Mouse (Mus musculus) thymus, postnatal 10 days (tissue): ENCODE data around the gene Nop2.
A peak's percentile ranks its signal among the peaks of the same experiment; 100 is the strongest.

Experiments
- DNase-seq, 2 experiments: peaks; one replicate each; pipeline ENCODE4 v3.0.0; 2021; ENCODE audit warnings: low spot score in 2 of 2

Gene Nop2

DNA sequence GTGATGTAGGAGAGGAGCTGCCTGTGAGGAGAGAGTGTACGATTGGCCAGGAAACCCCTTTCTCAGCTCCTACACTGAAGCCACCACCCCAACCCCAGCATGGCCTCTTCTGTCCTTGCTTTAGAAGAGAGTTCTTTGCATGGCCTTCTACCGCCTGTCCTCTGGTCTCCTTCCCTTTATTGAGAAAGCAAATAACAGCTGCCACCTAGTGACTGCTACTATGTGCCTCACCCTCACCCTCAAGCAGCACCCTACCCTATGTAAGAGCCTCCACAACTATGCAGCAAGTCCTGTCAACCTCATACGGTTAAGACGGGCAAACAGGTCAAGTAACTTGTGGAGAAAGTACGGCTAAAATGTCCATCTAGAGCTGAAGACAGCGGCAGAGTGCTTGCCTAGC, 38.5 kb downstream of the Nop2 start:
- DNase-seq = no peak

DNA sequence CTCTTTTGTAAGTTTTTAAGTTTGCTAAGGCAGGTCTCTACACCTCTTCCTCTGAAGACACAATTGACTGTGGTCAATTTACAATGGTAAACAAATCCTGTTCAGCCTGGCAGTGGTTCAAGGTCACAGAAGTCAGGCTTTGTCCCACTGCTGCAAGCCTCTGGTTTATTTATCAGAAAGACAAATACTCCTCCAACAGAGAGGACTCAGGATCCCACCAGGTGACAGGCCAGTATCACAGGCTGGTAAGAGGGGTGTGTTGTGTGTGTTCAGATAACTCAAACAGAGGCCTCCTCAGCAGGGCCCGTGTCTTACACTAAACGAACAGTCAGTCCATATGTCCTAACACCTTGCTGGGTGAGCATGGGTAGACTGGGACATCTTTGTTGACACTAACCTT, 40.8 kb downstream of the Nop2 start:
- no peak for DNase-seq

DNA sequence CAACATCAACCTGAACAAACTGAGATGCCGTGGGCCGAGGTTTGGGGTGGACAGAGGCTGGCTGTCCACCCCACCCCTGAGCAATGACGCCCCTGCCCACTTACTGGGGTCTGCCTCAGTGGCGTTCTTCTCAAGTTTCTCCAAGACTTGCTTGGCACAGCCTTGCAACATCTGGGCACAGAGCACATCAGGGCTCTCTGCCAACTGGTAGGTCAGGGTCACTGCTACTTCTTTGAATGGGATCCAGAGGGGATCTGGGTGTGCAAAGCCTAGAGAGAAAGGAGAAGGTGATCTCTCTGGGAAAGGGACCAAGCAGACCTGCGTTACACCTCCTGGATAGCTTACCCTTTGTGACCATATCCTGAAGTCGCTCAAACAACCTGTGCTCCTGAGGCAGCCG, 41.5 kb downstream of the Nop2 start:
- no peak for DNase-seq

DNA sequence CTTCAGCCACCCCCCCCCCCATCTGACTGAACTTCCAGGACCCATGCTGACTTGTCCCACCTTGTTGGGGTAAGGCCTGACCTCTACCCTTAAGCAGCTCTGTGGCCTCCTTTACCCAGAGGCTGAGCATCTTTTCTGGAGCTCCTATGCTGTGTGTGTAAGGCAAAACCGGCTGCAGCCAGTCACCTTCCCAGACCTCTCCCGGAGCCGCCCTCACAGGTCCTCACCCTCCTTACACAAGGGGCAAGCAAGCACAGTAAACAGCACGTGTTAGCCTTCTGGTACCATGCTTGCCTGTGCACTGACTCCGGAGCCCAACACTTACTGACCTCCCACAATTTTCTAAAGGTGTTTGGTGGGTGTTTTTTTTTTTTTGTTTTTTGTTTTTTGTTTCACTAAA, 43.8 kb downstream of the Nop2 start:
- no peak for DNase-seq

DNA sequence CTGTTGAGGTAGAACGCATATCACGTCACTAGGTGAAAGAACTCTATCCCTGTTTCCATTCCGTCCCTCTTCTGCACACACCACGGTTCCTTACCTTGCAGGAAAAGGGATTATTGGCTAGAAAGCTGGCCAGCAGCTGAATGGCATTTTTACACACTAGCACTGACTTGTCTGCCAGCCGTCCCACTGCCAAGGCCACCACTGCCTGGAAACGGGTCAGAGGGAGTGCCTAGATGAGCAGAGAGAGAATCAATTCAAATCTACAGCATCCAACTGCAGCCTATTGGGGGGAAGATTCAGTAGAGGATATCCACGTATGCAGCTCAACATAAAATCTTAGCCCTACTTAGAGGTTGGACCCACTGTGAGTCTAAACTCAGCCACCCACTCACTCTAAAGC, 47.9 kb downstream of the Nop2 start:
- DNase-seq = no peak

DNA sequence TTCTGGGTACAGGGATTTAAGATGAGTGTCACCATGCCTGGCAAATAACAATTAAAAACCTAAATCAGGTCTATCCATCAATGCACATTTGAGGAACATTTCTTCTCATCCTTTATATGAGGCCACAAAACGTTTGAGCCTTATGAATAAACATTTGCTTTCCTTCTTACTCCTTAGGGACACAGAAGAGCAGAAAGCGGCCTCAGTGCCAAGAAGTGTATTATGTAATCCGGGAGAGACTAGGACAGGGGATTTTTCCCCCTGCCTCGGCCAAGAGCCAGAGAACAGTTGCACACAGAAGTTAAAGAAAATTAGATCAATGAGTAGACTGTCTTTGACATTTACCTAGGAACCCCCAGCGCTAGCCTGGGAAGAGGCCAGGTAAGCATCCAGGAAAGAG, 50.4 kb downstream of the Nop2 start:
- no peak for DNase-seq

DNA sequence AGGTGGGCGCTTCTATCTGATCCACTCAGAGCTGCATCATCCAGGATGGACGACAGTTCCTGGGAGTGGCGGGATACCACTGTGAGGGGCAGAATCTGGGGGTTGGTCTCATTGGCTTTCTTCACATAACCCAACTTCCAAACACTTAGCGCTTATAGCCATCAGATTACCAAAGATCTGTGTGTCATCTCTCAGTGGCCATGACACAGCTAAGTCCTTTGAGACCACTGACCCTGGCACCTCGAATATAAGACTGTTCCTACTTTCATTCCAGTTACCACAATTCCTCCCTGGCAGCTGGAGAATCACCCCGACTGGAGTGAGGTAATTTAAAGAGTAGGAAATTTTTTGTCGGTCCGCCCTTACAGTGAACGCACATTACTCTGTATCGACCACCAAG, 54.5 kb downstream of the Nop2 start:
- DNase-seq = no peak

DNA sequence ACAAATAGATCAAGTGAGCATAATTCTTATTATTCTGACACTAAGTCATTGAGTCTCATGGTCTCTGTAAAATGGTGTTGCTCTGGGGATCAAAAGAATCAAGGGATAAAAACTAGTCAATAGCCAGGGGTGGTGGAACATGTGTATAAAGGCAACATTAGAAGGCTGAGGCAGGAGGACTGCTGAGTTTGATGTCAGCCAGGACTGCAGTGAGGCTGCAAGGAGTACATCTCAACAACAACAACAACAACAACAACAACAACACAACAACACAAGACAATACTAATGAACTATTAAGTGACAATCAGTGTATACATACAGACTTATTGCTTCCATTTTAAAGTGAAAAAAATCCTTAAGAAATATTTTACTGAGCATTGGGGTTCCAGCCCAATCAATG, 59.1 kb downstream of the Nop2 start:
- DNase-seq = no peak

DNA sequence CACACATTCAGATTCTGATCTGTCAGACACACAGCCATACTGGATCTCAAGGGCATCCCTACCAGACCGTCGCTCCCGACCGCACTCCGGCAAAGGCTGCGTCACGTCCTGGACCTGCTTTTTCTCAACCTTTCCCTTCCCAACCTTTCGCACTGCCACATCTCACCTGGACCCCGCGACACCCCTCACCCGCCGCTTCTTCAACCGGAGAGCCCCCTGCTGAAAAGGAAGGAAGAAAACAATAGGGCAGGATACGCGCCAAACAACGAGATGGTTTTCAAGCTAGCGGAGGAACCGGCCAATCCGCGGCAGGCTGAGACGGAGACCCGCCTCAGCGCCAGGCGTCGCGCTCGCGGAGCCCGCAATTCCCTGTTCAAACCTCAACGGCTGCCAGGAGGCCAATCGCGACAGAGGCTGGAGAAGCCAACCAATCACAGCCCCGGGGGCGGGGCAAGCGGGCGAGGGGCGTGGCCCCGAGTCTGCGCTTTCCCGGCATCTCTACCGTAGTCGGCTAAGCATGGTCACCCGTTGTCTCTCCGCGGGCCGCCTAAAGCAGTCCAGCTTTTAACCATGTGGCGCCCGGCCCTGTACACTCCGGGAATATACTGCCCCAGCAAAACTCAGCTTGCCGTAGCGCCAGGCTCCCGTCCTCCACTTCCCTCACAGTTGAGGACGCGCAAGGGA, 59.8 kb downstream of the Nop2 start, which contains the start of the genes Ncapd2 and Mrpl51:
Ncapd2 (minus strand) TSS at position 370 of the 684 bp plus-strand sequence.
Mrpl51 (plus strand) TSS at position 470 of the 684 bp plus-strand sequence.
- DNase-seq = peak; percentile 96 to 98

DNA sequence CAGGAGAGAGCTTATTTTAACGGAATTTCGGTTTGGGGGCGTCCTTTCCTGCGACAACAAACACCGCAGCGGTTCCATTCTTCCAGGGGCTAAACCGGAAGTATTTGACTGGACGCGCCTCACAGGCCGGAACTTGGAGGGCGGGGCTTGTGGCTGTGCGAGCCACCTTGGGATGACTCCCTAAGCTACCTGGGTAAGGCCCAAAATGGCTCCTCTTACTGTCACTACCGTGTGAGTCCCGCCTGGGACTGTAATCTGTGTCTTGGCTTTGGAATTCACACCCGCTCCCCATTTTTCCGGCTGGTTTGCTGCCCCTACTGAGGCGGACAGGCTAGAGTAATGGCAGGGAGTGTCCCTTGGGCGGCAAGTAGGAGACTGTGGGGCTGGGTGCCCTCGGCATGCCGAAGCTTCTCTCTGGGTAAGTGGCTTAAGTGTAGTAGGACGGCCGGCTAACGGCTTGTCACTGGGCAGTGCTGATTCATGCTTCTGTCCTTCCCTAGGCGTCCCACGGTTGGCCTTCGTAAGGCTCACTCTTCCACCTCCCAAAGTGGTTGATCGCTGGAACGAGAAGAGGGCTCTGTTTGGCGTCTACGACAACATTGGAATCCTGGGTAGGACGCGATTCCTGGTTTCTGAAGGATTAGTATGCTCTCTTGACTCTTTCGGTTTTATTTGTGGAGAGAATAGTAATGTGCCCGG, 60.5 kb downstream of the Nop2 start:
- DNase-seq = peak; percentile 84 to 90

DNA sequence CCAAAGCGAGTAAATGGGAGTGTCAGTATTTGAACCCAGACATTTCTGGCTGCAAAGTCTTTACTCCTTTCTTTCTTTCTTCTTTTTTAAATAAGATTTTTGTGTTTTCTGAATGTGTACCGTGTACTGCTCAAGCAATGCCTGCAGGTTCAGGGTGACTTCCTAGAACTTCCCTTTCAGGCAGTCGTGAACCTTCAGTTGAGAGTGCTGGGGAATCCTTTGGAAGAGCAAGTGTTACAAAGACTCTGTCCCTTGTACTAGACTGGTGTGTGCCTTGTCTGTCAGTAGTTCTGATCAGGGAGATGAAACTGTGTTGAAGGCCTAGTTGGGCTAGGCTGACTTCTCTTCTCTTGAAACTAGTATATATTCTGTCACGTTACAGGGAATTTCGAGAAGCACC, 61.1 kb downstream of the Nop2 start:
- no peak for DNase-seq

DNA sequence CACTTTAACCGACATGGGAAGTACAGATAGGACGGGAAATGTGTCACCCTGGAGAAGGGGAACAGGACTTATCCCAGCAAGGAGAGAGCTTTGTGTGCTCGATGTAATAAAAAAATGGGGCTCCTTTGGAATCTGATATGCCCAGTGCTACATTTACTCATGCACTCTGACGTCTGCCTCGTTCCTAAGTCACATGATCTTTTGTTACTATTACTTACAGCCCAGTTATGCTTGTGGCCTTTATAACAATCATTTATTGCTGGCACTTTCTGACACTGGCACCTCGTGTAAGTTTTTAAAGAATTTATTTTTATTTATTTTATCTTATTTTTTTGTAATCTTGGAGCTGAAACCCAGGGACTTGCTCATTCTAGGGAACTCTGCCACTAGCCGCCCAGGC, 61.7 kb downstream of the Nop2 start:
- no peak for DNase-seq
